Mouse (Mus musculus) brown adipose tissue, adult 24 weeks (tissue): ENCODE data around the gene Akap13. TPM values are rescaled to one million over a fixed set of nuclear protein-coding genes. Genes with fewer than 3 reads are reported as not detected.

Source experiments
- H3K27ac ChIP-seq: fragments of 200-500 bp; replicated peaks from 2 replicates; pipeline ENCODE4 v1.5.1; 2012; ENCODE audit warnings: low read depth, mild to moderate bottlenecking, low read length
- H3K4me1 ChIP-seq: fragments of 200-500 bp; 2 replicates; pipeline ENCODE4 v1.6.1; 2012; ENCODE audit warnings: low read length, mixed read lengths; ENCODE audit not compliant: control insufficient read depth, insufficient read depth, insufficient read length
- H3K4me3 ChIP-seq: fragments of 200-500 bp; 2 replicates; pipeline ENCODE4 v1.5.1; 2012; ENCODE audit warnings: low read depth, mild to moderate bottlenecking, low read length, moderate library complexity; ENCODE audit not compliant: insufficient read depth
- polyA plus RNA-seq: library from polyadenylated mRNA; stranded (reverse); fragments of >200 nt; gene quantifications from 2 replicates; pipeline ENCODE4 v1.2.4, GENCODE M21; 2012; ENCODE audit not compliant: missing spikeins, insufficient read depth, insufficient read length

Gene Akap13
- polyA plus RNA-seq, 1 experiment, result 24.8 TPM

DNA sequence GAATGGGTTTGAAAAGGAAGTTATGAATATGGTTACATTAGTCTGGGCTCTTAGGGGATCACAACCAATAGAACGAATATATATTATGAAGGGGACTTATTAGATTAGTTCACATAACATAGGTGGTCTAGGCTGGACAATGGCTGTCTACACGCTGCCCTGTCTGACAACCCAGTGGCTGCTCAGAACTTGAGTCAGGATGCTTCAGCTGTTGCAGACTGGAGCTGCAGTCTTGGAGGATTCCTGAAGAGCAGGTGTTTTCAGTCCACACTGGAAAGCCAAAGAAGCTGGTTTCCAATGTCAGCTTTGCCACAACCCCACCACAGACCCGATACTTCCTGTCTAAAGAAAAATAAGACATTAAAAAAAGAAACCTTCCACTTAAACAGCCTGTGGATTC, 23.3 kb upstream of the Akap13 start:
- Histone ChIP-seq H3K4me3 (no peak overlapping the region), H3K27ac (no peak overlapping the region), H3K4me1 (no peaks in the 10 kb centered on the region)

DNA sequence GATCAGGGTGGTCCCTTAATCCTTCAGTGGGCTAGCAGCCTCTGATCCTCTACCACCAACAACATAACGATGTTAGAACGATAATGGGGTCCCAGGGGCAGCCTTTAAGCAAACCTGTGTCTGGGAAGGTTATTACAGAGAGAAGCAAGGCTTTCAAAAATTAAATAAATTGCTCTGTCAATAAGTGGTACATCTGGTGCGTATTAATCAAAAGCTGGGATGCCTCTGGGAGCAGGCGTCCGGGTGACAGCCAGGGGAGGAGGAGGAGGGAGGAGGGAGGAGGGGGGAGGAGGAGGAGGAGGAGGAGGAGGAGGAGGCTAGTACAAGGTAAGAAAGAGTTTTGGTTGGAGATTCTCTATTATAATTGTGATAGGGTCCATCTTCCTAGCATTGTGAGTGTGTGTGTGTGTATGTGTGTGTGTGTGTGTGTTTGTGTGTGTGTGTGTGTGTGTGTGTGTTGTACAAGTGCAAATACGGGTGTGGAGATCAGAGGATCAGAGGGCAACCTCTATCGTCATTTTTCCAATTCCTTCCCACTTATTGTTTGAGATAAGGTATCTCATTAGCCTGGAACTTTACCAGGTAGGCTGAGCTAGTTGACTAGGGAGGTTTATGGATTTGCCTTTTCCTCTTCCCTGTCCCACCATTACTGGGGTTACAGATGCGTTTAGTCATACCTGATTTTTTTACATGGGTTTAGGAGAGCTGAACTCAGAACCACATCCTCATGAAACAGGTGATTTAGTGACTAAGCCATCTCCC, 18.7 kb upstream of the Akap13 start:
- Histone ChIP-seq H3K27ac (no peak overlapping the region), H3K4me3 (no peak overlapping the region), H3K4me1 (no peaks in the 10 kb centered on the region)

GRCm38 (mm10) chr7:75439570-75439969, 15.8 kb upstream of the Akap13 start:
- Histone ChIP-seq H3K27ac (no peak overlapping the region), H3K4me1 (no peaks in the 10 kb centered on the region), H3K4me3 (no peak overlapping the region)

DNA sequence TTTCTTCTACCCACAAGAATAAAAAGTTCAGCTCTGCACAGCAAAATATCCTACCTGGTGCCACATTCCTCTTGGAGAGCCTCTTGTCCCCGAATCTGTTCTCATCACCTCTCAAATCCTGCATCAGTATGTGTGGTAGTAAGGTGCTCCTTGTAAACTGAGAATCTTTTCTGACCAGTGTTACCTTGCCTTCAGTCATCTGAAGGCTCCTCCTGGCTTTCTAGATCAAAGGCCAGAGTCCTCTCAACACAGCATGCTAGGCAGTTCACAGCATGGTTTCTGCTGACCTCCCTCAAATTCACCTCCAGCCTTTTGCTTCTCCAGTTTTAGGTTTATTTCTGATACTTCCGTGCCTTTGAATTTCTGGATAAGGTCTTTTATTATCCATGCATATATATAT, 15.1 kb upstream of the Akap13 start:
- Histone ChIP-seq H3K27ac (no peak overlapping the region), H3K4me3 (no peak overlapping the region), H3K4me1 (no peaks in the 10 kb centered on the region)

- Histone ChIP-seq H3K4me3 (no peak overlapping the region), H3K27ac (no peak overlapping the region), H3K4me1 (no peaks in the 10 kb centered on the region)
Measured at GRCm38 (mm10) chr7:75441947-75442346, 13.4 kb upstream of the Akap13 start.

GRCm38 (mm10) chr7:75456152-75456888, 986 bp downstream of the Akap13 start:
- peaks cover 2% of the 10 kb centered on the region; the same call in 1 of the 2 replicates for H3K4me1 ChIP-seq
- peak overlapping the region; percentile 65 for H3K27ac ChIP-seq
- H3K4me3 ChIP-seq, result peak overlapping the region; percentile 86

DNA sequence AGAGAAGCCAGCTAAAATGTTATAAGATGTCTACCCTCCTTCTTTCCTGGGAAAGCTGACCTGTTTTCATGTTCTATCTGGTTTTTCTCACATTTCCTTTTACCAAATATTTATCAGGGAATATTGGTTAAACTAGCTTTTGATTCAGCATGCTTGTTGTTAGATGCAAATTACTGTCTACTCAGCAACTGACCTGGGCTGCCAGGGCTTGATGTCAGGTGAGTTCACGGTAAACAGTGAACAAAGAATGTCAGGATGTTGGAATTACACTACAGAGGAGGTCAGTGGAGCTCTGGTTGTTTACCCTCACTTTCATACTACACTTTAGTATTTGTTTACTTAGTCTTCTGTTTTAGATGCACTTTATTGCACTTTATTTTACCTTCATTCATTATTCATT, 5.0 kb downstream of the Akap13 start:
- peaks cover 2% of the 10 kb centered on the region; the same call in 1 of the 2 replicates for H3K4me1 ChIP-seq
- no peak overlapping the region for H3K4me3 ChIP-seq

DNA sequence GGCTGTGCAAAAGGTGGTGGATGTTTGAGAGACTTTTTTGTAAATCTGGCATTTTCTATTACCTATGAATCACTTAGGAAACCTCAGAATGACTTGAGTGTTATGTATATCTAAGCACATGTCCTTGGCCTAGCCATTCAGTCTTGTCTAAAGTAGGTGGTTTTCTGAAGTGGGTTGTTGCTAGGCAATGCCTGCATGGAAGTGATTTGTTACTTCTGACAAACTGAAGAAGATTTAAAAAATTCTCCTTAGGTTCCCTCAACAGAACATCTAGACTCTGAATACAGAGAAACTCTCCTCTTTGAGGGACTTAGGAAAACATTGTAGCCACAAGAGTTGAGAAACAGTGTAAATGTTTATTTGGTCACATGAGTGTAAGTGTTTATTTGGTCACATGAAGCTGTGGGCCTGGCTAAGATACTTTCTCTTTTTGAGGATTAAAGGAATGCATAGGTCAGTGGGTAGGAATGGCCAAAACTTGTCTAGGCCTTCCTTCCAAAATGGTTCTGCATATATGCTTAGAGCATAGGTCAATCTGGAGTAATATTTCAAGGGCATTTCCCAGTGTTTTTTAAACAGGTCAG, 8.3 kb downstream of the Akap13 start:
- Histone ChIP-seq H3K4me1 (0 out of 2 replicates have a peak, but pooled peaks cover 5% of the 10 kb centered on the region), H3K4me3 (no peak overlapping the region), H3K27ac (no peak overlapping the region)

More for the DNA sequence above, 5.0 kb downstream of the Akap13 start:
- H3K27ac ChIP-seq, result no peak overlapping the region

DNA sequence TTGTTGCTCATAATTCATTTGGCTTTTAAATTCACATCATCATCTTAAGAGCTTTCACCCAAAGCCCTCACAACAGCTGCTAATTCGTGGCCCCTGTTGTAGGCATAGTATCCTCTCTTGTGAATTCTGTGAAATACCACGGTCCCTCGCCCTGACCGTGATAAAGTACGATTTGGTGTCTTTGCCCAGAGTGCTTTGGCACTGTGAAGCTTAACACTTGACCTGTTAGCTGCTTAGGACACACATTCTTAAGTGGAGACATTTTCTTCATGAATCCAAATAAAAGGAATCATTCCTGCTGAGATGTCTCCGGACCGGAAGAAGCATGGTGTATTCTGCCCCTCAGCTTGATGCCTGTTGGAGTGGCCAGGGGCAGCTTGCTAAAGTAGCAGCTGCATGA, 12.5 kb downstream of the Akap13 start:
- Histone ChIP-seq H3K27ac (no peak overlapping the region), H3K4me1 (peaks cover 11% of the 10 kb centered on the region; the same call in 1 of the 2 replicates), H3K4me3 (no peak overlapping the region)

DNA sequence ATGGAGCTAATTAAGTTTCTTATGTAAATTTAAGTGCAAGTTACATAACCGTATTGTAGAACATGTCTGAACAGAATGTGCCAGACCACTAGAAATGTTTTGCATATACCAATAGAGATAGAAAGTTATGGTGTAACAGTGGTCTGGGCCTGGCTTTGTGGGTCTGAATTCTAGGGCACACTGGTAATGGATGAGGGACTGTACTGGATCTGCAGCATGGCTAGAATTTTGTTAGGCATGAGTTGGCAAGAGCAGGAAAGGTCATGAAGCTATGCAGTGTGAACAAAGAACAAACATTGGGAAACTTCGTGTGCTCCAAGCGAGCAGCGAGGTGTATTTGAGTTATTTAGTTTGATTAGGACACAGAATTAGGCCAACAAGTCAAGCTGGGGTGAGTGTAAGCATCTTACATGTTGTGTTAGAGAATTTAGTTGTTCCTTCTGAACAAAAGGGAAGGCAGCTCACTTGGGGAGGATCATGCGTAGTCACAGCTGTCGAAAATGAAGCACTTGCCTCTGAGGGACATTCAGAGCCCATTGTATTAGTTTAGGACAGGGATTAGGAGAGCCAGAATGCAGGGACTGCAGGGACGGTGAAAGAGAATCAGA, 15.1 kb downstream of the Akap13 start:
- Histone ChIP-seq H3K4me1 (peaks cover 13% of the 10 kb centered on the region), H3K27ac (peak overlapping the region; percentile 4; the same call in 1 of the 2 replicates), H3K4me3 (no peak overlapping the region)

DNA sequence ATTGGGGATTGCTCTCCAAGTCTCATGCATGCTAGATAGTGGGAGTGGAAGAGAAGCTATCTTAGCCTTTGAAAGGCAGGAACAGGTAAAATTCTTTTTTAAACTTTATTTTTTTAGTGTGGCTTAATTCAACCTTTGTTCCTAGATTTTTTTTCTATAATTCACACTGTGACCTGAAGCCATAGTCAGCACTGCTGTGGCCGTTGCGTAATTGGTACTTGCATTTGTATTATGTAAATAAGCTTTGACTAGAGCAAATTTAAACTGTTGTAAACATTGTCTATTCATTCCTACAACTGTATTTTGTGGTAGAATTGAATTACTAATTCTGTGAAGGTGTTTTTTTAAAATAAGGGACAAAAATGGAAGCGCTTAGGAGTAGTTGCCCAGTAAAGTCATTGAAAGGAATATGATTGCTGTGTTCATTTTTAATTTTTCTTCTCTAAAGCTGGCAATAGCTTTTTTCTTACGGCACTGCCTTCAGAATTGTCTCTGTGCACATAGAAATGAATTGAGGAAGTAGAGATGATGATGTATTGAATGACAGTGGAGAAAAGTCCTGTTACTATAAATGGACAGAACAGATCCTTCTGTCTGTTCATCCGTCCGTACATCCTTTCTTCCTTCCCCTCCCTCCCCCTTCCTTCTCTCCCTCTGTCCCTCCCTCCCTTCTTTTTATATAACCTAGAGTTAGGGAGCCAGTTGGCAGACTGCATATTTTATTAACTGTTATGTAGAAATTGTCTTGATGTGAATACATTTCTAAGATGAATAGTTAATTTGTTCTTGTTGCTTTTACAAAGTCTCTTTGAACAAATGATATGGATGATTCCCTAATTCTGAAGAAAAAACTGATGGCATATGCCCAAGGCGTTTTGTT, 17.2 kb downstream of the Akap13 start:
- peaks cover 13% of the 10 kb centered on the region for H3K4me1 ChIP-seq
- 0 out of 2 replicates have a peak overlapping the region, but pooled peaks have one; percentile 50 for H3K27ac ChIP-seq
- H3K4me3 ChIP-seq, result no peak overlapping the region

GRCm38 (mm10) chr7:75473294-75473693, 18.0 kb downstream of the Akap13 start:
- no peak overlapping the region for H3K27ac ChIP-seq
- H3K4me3 ChIP-seq, result no peak overlapping the region

GRCm38 (mm10) chr7:75474064-75474463, 18.7 kb downstream of the Akap13 start:
- no peak overlapping the region for H3K4me3 ChIP-seq
- peaks cover 8% of the 10 kb centered on the region for H3K4me1 ChIP-seq
- H3K27ac ChIP-seq, result no peak overlapping the region

More at GRCm38 (mm10) chr7:75473294-75473693, 18.0 kb downstream of the Akap13 start:
- peaks cover 8% of the 10 kb centered on the region for H3K4me1 ChIP-seq

DNA sequence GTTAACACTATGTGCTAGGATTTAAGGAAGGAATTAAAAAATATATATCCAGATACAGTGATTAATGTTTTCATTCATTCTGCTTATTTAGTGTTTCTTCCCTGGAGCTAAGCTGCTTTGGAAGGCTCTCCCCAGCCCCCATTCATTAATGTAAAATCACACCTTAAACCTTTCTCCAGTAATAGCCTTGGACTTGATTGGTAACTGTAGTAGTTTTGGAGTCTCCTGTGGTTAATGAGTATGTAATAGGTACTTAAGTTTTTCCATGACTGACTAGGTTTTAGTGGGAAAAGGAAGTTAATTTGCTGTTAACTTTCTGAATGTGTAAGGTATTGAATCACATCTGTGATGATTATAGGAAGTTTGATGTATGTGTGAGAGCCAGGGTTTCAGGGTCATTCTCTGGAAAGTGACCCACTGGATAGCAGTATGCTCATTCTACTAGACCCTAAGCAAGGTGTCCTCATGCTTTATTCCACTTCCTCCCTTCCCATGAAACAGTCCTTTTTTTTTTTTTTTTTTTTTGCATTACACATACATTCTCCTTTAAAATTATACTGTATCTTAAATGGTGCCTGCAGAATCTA, 19.3 kb downstream of the Akap13 start:
- Histone ChIP-seq H3K27ac (no peak overlapping the region), H3K4me3 (no peak overlapping the region), H3K4me1 (peaks cover 7% of the 10 kb centered on the region)
